Mouse (Mus musculus) urinary bladder, adult 2 months (tissue): ENCODE results near the gene Depdc1b. TPM values are rescaled to one million over a fixed set of nuclear protein-coding genes. Genes with fewer than 3 reads are reported as not detected.

Experiments
- DNase-seq: peaks from one replicate; pipeline ENCODE4 v3.0.0; 2022; ENCODE audit warnings: low spot score
- polyA plus RNA-seq: library from polyadenylated mRNA; depleted of rRNA; stranded (reverse); fragments of >200 nt; gene quantifications from 2 replicates; pipeline ENCODE4 v1.2.3, GENCODE M21; 2012; rRNA removed

The Depdc1b gene
- polyA plus RNA-seq, 1 experiment, result 0.56 TPM

DNA sequence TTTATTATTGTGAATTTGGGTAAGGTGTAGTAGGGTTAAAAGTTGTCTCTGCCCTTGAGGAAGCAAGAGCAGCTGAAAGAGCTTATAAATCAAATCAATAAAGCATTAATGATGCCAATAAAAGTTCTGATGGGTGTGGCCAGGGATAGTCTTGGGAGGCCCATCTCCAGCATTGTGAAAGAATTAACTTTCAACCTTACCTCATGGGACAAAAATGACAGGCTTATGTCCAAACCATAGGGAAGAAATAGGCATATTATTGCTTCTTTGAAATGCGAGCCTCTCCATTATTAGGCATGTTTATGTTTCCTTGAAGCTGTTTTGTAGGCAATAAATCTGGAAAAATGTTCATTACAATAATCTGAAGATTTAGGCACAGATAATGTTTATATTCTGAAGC lies 122.9 kb downstream of the Depdc1b start:
- no peak for DNase-seq

DNA sequence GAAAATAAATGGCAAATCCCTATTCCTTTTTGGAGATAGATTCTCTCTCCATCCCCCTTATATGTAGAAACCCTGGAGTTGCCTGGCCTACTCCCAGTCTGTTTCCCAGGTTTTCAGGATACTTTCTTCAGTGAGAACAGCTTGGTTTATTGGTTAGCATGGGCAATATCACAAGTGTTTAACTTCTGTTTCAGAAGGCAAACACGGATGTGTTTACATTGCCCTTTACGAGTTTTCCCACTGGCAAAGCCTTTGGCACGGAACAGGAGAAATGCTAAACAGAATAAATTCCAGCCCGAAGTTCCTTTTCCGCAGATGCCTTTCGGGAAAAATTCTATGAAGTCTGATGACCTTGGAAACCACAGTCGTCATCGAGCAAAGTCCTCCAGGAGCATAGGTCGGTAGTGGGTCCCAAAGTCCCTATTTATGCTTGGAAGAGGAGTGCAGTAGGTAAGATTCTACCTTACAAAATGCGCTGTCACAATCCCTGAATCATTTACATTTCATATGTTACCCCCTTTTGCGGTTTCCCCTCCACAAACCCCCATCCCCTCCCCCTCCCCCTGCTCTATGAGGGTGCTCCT lies 132.3 kb downstream of the Depdc1b start:
- no peak for DNase-seq

DNA sequence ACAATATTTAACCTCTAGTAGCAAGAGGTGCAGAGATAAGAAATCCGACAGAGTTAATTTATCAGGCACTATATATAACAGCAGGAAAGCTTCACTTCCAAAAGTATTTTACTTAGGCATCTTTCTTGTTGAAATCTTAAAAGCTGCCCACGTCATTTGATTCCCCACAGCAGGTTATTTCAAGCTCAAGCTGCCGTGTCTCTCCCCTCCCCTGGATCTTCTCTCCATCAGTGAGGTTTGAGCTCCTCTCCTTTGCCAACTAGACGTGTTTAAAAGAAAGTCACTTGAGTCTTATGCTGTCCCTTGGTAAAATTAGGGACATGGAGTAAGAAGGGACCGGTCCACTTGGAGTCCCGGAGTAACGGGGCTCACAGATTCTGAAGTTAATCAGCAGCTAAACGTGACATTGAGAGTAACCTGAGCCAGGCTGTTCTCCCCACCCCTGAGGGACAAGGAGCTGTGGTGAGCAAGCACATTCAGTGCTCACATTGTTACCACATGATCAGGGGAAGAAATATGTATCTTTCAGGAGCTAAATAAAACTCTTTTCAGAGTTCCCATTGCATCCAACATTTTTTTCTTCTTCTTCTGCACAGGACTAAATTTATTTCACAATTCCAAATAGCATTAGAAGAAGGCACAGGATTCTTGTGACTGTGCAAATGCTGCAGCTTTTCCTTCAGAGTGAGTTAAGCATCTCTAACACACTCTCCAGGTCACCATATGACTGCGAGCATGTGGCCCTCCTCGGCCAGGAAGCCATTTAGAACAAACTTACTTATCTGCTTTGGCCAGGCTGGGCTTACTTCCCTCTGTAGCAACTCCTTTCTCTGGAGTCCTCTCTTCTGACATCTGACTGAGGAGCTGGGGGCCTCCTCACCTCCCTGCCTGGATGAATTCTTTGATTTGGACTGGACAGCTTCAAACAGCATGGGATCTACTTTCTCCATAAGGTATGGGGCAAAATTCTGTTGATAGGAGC lies 133.3 kb downstream of the Depdc1b start, which contains the start of gene Pde4d:
TSS of gene Pde4d (plus strand) at position 833 of the 982 bp plus-strand sequence.
- no peak for DNase-seq

DNA sequence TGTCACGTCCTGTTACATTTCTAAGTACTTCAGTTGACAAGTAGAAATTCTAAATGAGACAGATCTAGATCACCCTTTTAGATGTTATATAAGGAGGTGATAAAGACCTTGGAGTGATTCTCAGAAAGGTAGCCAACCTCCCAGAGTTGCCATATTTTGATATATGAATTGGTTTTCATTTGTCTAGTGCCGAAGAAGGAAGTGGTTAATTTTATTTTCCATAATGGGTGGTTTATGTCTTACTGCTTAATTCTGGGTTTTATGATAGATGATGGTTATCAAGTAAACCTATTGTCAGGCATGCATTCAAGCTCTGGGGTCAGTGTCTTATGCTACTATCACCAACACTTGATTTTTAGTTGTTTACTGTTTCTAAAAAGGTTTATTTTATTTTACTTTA lies 135.0 kb downstream of the Depdc1b start:
- DNase-seq, result no peak

DNA sequence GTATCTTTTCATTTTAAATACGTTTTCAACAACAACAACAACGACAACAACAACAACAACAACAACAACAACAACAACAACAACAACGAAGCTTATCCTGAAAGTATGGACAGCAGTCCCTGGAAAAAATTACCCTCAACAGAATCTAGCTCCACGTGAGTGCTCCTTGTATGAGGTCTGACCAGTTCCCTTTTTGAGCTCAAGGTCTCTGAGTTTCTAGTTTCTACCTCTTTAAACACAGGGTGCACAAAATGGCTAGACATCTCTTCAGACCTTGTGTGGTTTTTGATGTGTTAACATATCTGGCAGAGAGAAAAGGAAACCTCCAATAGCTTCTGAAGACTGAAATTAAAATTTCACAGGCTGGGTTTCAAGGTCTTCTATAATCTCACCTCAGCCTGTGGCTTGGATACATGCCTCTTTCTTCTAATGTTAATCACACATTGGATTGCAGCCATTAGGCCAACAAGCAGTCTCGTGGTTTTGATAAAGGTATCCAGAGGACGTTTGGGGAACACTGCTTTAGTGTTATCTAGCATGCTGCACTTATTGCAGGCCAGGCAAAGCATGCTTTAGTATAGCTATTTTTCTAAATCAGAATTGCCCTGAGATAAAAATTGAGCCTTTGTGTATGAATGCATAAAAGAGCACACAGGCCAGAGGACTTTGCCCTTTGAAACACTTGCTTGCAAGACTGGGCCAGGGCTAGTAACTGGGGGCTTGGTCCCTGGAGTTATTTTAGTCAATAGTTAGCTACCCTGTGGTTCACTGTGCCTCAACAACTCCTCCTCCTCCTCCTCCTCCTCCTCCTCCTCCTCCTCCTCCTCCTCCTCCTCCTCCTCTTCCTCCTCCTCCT lies 137.2 kb downstream of the Depdc1b start:
- DNase-seq, result no peak

Other genes starting within 250 kb of the Depdc1b start
- gene Ndufaf2, start 157.7 kb upstream of the Depdc1b start, polyA plus RNA-seq, result 27.1 and 29.1 TPM in 2 replicates
- 6.2 and 6.4 TPM in 2 replicates for gene Ercc8, start 157.6 kb upstream of the Depdc1b start, polyA plus RNA-seq
- gene Elovl7, start 101.9 kb upstream of the Depdc1b start, polyA plus RNA-seq, result 1.6 and 1.8 TPM in 2 replicates
- 21.4 and 26.4 TPM in 2 replicates for gene Pde4d, start 133.6 kb downstream of the Depdc1b start, polyA plus RNA-seq